Mouse (Mus musculus) midbrain, embryonic 10.5 days (tissue): ENCODE results near the gene Per2. TPM values are rescaled to one million over a fixed set of nuclear protein-coding genes. Genes with fewer than 3 reads are reported as not detected.

Experiments
- DNase-seq: peaks from one replicate; pipeline ENCODE4 v3.0.0-alpha.2; 2017; ENCODE audit warnings: low spot score
- H3K27ac ChIP-seq: fragments of 300-500 bp; sonication (generic); replicated peaks from 2 replicates; pipeline ENCODE4 v1.5.1; 2016; ENCODE audit warnings: mild to moderate bottlenecking
- H3K27me3 ChIP-seq: fragments of 300-500 bp; sonication (generic); 2 replicates; pipeline ENCODE4 v1.6.1; 2016; ENCODE audit warnings: low read depth, mild to moderate bottlenecking; ENCODE audit not compliant: poor library complexity, severe bottlenecking
- H3K36me3 ChIP-seq: fragments of 300-500 bp; sonication (generic); 2 replicates; pipeline ENCODE4 v1.6.1; 2016; ENCODE audit warnings: mild to moderate bottlenecking, moderate library complexity
- H3K4me1 ChIP-seq: fragments of 300-500 bp; sonication (generic); 2 replicates; pipeline ENCODE4 v1.6.1; 2016
- H3K4me3 ChIP-seq: fragments of 300-500 bp; sonication (generic); 2 replicates; pipeline ENCODE4 v1.5.1; 2016; ENCODE audit warnings: mild to moderate bottlenecking, moderate library complexity
- H3K9me3 ChIP-seq: fragments of 300-500 bp; sonication (generic); replicated peaks from 2 replicates; pipeline ENCODE4 v1.6.1; 2016; ENCODE audit warnings: mild to moderate bottlenecking
- WGBS: fragments of 180-500 bp; shearing (Covaris S2); methylation state at CpG from one replicate; pipeline ENCODE4 v1.1.7; 2016; 5-methylcytosine and 5-hydroxymethylcytosine counted together
- polyA plus RNA-seq: library from polyadenylated mRNA; unstranded; fragments of >200 nt; fragmentation: Nextera tagmentation; extraction: Ambion mirVana; gene quantifications from 2 replicates; pipeline ENCODE4 v1.2.1, GENCODE M21; 2016

Per2 gene
- polyA plus RNA-seq, 1 experiment from 2014 or later, result 4.0 TPM

GRCm38 (mm10) chr1:91419862-91420600, 39.1 kb downstream of the Per2 start:
- no peaks in the 10 kb centered on the region for H3K9me3 ChIP-seq
- H3K4me1 ChIP-seq, result peaks cover 23% of the 10 kb centered on the region
- H3K36me3 ChIP-seq, result 0 out of 2 replicates have a peak, but pooled peaks cover 5% of the 10 kb centered on the region
- peak overlapping the region; percentile 63; the same call in 1 of the 2 replicates for H3K27ac ChIP-seq
- H3K4me3 ChIP-seq, result no peak overlapping the region
- peaks cover 5% of the 10 kb centered on the region; the same call in 1 of the 2 replicates for H3K27me3 ChIP-seq
- 77% methylated on average over 10 of the region's 10 CpGs for WGBS
- no peak for DNase-seq

- DNase-seq, result no peak
- peak overlapping the region; percentile 33 for H3K27ac ChIP-seq
- H3K4me1 ChIP-seq, result peaks cover 40% of the 10 kb centered on the region
- no peaks in the 10 kb centered on the region for H3K9me3 ChIP-seq
- H3K36me3 ChIP-seq, result 0 out of 2 replicates have a peak, but pooled peaks cover 5% of the 10 kb centered on the region
- WGBS, result 80% methylated on average over 1 of the region's 1 CpGs
- H3K27me3 ChIP-seq, result peaks cover 9% of the 10 kb centered on the region; the same call in 1 of the 2 replicates
- no peak overlapping the region for H3K4me3 ChIP-seq
Observed at GRCm38 (mm10) chr1:91417991-91418390, 41.1 kb downstream of the Per2 start.

- H3K9me3 ChIP-seq, result no peaks in the 10 kb centered on the region
- H3K4me3 ChIP-seq, result peak overlapping the region; percentile 84; the same call in 1 of the 2 replicates
- H3K4me1 ChIP-seq, result peaks cover 66% of the 10 kb centered on the region
- WGBS, result 72% methylated on average over 5 of the region's 5 CpGs
- H3K27me3 ChIP-seq, result peaks cover 25% of the 10 kb centered on the region; the same call in 1 of the 2 replicates
- DNase-seq, result no peak
- peaks cover 12% of the 10 kb centered on the region for H3K36me3 ChIP-seq
- peak overlapping the region; percentile 98 for H3K27ac ChIP-seq
Observed at GRCm38 (mm10) chr1:91415311-91415710, 43.8 kb downstream of the Per2 start.

- no peaks in the 10 kb centered on the region for H3K9me3 ChIP-seq
- H3K4me3 ChIP-seq, result peak overlapping the region; percentile 84
- peaks cover 25% of the 10 kb centered on the region; the same call in 1 of the 2 replicates for H3K27me3 ChIP-seq
- DNase-seq, result peak; percentile 21
- H3K27ac ChIP-seq, result peak overlapping the region; percentile 98
- 59% methylated on average over 4 of the region's 4 CpGs for WGBS
- H3K36me3 ChIP-seq, result peaks cover 12% of the 10 kb centered on the region
- H3K4me1 ChIP-seq, result peaks cover 67% of the 10 kb centered on the region
Observed at GRCm38 (mm10) chr1:91414903-91415302, 44.2 kb downstream of the Per2 start.

DNA sequence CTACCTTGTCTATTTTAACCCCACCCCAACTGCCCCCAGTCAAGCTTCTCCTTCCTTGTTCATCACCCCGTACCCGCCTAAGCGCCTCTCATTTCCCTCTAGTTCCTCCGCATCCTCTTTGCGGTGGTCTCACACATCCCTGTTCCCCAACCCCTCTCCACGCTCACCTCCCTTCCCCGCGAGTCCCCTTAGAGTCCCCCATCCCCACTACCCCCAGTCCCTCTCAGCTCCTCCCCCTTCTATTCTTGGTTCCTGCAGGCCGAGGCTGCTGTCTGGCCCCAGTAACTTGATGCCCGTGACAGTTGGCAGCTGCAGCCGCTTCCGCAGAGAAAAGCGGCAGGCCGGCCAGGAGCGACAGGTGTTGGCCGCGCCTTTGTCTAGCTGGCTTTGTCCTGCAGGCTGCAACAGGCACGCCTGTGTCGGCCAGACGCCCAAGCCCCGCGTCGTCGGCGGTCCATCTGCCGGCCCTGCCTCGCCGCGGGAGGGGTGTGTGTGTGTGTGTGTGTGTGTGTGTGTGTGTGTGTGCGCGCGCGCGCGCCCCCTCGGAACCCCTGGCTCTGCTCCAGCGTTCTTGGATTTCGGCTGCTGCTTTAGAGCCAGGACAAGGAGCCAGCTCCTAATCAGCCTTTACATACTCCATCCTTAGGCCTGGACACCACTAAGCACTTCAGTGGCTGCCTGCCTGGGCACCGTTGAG, 45.1 kb downstream of the Per2 start, which contains the start of gene Hes6:
Gene Hes6 (minus strand): TSS at position 141 of the 697 bp plus-strand sequence.
- peak; percentile 93 for DNase-seq
- peaks cover 25% of the 10 kb centered on the region; the same call in 1 of the 2 replicates for H3K27me3 ChIP-seq
- peaks cover 67% of the 10 kb centered on the region for H3K4me1 ChIP-seq
- no peaks in the 10 kb centered on the region for H3K9me3 ChIP-seq
- WGBS, result under 1% methylated on average over 39 of the region's 39 CpGs
- H3K27ac ChIP-seq, result peak within 1 kb of the TSS; percentile 98
- peak within 1 kb of the TSS; percentile 84 for H3K4me3 ChIP-seq
- H3K36me3 ChIP-seq, result peaks cover 12% of the 10 kb centered on the region

- Histone ChIP-seq H3K27ac (peak overlapping the region; percentile 98), H3K4me1 (peaks cover 67% of the 10 kb centered on the region), H3K9me3 (no peaks in the 10 kb centered on the region), H3K36me3 (peaks cover 12% of the 10 kb centered on the region), H3K27me3 (peaks cover 25% of the 10 kb centered on the region; the same call in 1 of the 2 replicates), H3K4me3 (peak overlapping the region; percentile 84)
- WGBS, result 0% methylated on average over 14 of the region's 14 CpGs
- no peak for DNase-seq
Observed at GRCm38 (mm10) chr1:91413536-91413897, 45.6 kb downstream of the Per2 start.

DNA sequence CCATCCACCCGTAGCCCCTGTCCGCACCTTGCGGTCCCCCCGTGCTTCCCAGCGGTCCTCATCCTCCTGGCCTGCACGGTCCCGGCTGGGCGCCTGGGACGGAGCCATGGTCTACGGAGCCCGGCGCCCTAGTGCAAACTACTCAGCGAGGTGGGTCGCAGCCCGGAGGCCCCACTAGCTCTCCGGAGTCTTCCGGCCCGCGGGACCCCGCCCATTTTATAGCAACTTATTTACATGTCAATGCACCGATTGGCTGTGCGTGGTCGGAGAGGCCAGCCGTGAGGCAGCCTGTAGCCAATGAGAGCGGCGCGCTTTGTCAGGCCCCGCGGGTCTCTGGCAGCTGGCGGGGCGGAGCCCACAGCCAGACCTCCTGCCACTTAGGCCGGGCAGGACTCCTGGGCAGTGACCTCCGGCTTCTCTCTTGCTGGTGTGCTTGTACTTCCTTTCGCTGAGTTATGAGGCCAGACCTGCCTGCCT, 46.1 kb downstream of the Per2 start:
- Histone ChIP-seq H3K27ac (peak overlapping the region; percentile 98), H3K36me3 (peaks cover 12% of the 10 kb centered on the region), H3K27me3 (peaks cover 25% of the 10 kb centered on the region; the same call in 1 of the 2 replicates), H3K4me1 (peaks cover 67% of the 10 kb centered on the region), H3K4me3 (peak overlapping the region; percentile 84), H3K9me3 (no peaks in the 10 kb centered on the region)
- DNase-seq, result peak; percentile 98
- WGBS, result under 1% methylated on average over 34 of the region's 34 CpGs

DNA sequence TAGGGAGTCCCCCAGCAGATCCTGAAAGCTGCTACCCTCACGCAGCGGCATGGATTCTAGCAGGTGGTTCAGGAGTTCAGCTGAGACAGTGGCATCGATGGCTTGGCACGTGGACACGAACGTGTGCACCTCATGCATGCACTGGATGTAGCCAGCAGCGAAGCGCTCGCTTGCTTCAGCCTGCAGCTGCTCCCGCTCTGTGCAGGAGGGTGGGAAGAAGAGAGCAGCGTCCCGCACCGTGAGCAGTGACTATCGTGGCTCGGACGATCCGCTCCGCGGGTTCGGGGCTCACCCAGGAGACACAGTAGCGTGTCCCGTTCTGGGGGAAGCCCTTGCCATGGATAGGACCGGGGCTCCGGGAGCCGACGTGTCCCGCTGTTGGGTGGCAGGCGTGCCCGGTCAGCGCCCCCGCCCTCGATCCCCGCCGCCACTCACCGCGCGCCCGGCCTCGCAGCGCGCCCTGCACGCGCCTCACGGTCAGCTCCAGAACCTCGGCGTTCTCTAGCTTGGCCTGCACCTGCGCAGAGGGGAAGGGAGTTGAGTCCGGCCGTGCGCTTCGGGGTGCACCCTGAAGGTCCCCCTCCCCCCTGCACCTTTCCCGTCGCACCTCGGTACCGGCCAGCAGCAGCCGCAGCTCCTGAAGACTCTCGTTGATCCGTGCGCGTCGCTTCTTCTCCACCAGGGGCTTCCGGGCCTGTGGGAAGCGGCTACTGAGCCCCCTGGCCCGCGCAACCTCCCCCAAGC, 46.7 kb downstream of the Per2 start:
- peaks cover 67% of the 10 kb centered on the region for H3K4me1 ChIP-seq

GRCm38 (mm10) chr1:91411631-91412285, 47.4 kb downstream of the Per2 start:
- Histone ChIP-seq H3K36me3 (peaks cover 8% of the 10 kb centered on the region), H3K27me3 (peaks cover 25% of the 10 kb centered on the region; the same call in 1 of the 2 replicates), H3K27ac (peak overlapping the region; percentile 98), H3K9me3 (no peaks in the 10 kb centered on the region), H3K4me1 (peaks cover 64% of the 10 kb centered on the region), H3K4me3 (peak overlapping the region; percentile 84)
- DNase-seq, result no peak
- 54% methylated on average over 8 of the region's 8 CpGs for WGBS

More for the DNA sequence above, 46.7 kb downstream of the Per2 start:
- Histone ChIP-seq H3K36me3 (peaks cover 8% of the 10 kb centered on the region), H3K27ac (peak overlapping the region; percentile 98), H3K4me3 (peak overlapping the region; percentile 84), H3K27me3 (peaks cover 25% of the 10 kb centered on the region; the same call in 1 of the 2 replicates), H3K9me3 (no peaks in the 10 kb centered on the region)
- WGBS, result 5% methylated on average over 54 of the region's 65 CpGs
- no peak for DNase-seq

- WGBS, result 81% methylated on average over 4 of the region's 4 CpGs
- no peak overlapping the region for H3K4me3 ChIP-seq
- no peak for DNase-seq
- H3K4me1 ChIP-seq, result peaks cover 26% of the 10 kb centered on the region
- no peaks in the 10 kb centered on the region for H3K9me3 ChIP-seq
- peaks cover 25% of the 10 kb centered on the region for H3K27me3 ChIP-seq
- no peak overlapping the region for H3K27ac ChIP-seq
- H3K36me3 ChIP-seq, result peaks cover 8% of the 10 kb centered on the region
Observed at GRCm38 (mm10) chr1:91407819-91408218, 51.3 kb downstream of the Per2 start.

DNA sequence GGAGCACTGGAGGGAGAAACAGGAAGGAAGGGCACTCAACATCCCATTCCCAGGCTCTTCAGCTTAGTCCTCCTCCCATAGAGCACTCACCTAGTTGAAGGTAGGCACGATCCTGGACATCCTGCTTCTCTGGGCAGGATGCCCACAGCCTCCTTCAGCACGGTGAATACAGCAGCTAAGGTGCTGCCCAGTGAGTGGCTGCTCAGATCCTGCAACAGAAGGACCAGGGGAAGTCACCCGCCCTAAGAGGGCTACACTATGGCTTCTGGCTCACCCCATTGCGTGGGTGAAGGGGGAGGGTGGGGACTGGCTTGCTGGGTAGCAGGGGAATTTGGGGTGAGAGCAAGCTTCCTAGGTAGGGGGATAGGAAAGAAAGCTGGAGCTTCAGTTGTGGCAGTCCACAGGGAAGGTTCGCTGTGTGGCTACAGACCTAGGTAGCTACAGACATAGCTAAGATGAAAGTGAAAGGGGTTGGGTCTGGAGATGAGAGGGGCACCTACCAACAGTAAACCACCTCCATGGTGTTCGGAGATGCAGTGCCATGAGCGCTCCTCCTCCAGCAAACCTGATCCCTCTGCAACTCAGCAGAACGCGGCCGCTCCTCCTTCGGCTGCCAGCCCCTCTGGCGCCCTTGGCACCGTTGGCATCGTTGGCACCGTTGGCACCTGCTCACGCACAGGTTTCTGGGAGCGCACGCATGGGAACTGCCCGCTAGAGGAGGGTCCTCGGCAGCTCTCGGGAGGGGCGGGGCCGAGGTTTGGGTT, 53.5 kb downstream of the Per2 start:
- DNase-seq, result no peak
- Histone ChIP-seq H3K4me3 (no peak overlapping the region), H3K36me3 (no peaks in the 10 kb centered on the region), H3K4me1 (peaks cover 4% of the 10 kb centered on the region), H3K9me3 (no peaks in the 10 kb centered on the region), H3K27me3 (peaks cover 10% of the 10 kb centered on the region), H3K27ac (no peak overlapping the region)
- 68% methylated on average over 23 of the region's 23 CpGs for WGBS
